Mouse (Mus musculus) cerebellum, adult 11 months (tissue): ENCODE measurements around the gene Adgre5.

ENCODE experiments used
- DNase-seq: peaks from one replicate; pipeline ENCODE4 v3.0.0; 2022

Adgre5 gene

DNA sequence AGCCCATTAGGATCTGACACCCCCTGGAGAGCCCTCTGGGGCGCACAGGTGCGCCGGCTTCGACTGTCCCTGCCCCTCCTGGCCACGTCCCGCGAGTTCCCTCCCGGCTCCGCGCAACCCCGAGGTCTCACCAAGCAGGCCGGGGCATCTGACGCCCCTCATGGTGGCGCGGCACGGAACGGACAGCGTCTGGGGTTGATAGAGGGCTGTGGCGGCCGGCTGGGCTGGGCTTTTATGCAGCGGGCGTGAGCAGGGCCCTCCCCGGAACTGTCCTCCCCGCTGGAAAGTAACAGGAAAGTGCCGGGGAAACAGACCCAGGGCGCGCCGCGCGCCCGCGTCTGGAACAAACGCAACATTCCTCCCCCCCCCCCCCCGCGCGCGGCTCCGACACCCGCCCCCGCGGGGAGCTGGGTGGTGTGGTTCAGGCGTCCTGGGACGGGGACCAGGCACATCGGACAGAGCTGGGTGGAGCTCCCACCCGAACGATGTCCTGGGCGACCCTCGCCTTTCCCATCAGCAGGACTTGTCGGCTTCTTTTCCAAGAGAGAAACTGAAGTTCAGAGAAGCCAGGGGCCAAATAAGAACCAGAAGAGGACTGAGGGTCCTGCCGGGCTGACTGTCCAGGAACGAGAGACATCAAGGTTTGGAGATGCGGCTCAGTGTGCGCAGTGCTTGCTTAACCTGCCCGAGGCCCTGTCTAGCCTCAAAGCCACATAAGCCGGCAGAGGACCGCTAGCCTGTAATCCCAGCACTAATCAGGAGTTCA is at the start of gene Adgre5:
Adgre5 (minus strand) TSS at position 351 of the 766 bp plus-strand sequence.
- no peak for DNase-seq

DNA sequence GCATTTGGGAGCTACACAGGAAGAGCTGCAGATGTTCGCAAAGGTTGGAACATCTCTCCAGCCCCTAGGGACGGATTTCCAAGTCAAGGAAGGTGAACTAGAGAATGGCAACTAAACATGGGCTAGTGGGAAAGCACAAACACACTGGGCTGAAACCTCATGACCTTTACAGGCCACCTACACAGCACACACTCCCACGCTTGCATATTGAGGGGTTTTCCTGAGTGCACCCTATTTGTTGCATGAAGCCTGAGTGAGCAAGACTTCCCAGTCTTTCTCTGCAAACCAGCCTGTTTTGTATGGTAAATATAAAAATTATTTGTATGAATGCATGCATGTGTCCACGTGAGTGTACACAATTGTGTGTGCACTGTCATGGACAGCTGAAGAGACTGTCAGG is 48.7 kb upstream of the Adgre5 start:
- no peak for DNase-seq

DNA sequence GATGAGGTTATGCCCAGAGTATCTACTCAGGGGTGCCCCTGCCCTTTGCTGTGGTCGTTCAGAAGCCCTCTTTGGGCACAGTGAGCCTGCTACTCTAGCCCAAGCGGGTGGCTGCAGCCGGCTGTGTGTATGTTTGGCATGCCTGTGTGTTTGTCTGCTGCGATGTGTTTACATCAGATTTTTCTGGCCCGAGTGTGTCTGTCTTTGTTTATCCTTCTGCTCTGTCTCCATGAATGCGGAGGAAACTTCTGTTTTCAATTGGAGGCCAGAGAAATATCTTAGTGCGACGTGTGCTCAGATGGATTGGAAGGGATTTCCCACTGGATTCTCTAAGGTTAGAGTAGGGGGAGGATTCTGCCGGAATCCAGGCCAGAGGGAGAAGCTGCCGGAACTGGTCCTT is 43.9 kb upstream of the Adgre5 start:
- DNase-seq = no peak

DNA sequence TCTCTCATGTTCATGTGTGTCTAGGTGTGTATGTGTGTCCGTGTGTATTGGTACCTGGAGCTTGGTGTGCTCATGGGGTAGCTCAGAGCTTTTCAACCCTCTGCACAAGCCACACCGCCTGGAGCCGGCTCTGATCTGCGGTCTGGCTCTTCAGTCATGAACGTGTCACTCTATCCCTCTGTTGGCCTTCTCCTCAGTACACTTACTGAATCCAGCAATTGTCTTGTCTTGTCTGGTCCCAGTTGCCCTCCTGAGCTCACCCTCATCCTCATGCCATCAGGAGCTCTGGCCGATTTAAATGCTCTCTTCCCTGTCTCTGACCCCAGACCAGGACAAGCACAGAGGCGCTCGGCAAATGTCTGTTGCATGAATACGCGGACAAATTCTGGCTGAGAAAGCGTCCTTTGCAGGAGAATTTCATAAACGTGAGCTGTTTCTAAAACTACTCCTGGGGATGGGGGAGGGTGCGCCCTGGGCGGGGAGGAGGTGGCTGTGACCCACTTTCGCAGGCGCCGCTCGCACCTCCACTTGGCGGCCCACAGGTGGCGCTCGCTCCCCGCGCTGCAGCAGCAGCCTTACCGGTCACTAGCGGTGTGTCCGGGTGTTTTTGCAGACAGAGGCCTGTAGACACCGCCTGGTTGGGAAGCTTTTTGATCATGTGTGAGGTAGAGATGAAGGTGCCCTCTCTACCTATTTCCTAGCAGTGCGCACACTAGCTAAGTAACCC is 41.9 kb upstream of the Adgre5 start:
- peak; percentile 91 for DNase-seq

DNA sequence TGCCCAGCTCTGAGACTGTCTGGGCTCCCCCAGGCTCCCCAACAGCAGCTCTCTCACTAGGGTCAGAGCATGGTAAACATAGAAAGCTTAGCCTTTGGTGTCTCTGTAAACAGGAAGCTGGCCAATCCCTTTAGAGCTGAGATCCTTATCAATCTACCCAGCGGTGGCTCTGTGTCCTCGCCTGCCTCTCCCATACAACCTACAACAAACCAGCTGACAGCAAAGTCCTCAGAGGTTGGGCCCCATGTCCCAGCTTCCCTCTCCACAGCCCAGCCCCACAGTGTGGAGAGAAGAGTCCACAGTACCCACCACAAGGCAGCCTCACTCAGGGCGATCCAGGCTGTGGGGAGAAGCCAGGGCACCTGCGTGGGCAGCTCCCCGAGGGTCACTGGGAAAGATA is 38.5 kb upstream of the Adgre5 start:
- no peak for DNase-seq

GRCm38 (mm10) chr8:83778051-83778450 is 36.9 kb upstream of the Adgre5 start:
- DNase-seq = no peak

DNA sequence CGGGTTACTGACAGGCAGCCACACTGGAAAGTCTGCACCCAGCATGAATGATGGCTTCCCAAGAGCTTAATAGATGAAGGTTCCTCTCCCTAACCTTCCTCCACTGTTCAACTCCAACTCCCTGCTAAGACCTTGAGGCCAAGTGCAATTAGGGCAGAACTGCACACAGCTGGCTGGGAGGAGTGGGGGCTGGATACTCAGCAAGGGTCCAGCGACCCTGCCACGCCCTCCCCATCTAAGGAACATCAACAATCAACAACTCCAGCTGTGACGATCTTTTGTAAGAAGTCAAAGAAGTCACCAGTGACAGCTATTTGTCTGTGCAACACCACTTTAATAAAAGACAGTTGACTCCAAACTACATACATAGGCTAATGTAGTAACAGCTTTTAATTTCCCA is 35.5 kb upstream of the Adgre5 start:
- DNase-seq = no peak

GRCm38 (mm10) chr8:83774221-83774620 is 33.1 kb upstream of the Adgre5 start:
- no peak for DNase-seq

GRCm38 (mm10) chr8:83773452-83773846 is 32.3 kb upstream of the Adgre5 start:
- DNase-seq = no peak

- DNase-seq = peak; percentile 39
Observed at GRCm38 (mm10) chr8:83772701-83773451, 31.8 kb upstream of the Adgre5 start.

- DNase-seq = no peak
Observed at GRCm38 (mm10) chr8:83771791-83772190, 30.7 kb upstream of the Adgre5 start.

GRCm38 (mm10) chr8:83770669-83771068 is 29.5 kb upstream of the Adgre5 start:
- DNase-seq = no peak

DNA sequence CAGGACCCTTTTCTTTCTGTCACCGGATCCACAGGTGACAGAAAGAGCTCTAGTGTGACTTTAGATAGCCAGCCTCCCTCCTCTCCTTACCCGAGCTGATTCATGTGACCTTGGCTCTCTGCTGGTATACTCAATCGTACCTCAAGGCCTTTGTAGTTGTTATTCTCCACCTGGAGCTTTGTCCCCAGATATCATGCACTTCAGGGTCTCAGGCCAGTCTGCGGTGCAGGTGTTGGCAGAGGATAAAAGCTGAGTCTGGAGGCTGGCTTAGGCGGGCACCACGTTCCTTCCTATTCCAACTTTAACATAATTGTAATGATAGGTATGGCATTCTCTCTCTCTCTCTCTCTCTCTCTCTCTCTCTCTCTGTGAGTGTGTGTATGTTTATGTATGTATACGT is 28.6 kb upstream of the Adgre5 start:
- DNase-seq = no peak

DNA sequence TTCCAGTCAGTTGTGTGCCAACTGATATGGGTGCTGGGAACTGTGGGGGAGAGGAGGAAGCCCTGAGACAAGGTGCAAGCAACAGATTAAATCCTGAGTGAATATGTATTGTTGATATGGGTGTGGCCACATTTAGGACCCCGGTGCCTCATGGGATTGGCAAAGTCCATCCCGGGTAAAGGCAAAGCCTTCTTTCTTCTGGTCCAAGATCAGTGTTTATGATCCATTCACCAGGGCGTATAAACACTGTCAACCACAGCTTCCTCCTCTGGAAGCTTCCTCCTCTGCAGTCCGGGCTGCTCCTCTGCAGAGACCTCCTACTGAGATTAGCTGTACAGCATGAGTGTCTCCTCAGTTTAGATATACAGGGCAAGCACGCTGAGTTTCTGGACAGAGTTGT is 27.4 kb upstream of the Adgre5 start:
- no peak for DNase-seq

GRCm38 (mm10) chr8:83767442-83767841 is 26.3 kb upstream of the Adgre5 start:
- no peak for DNase-seq

GRCm38 (mm10) chr8:83765663-83766062 is 24.5 kb upstream of the Adgre5 start:
- DNase-seq = no peak

- DNase-seq = no peak
Observed at GRCm38 (mm10) chr8:83764717-83765116, 23.6 kb upstream of the Adgre5 start.

- no peak for DNase-seq
Observed at GRCm38 (mm10) chr8:83764116-83764515, 23.0 kb upstream of the Adgre5 start.

GRCm38 (mm10) chr8:83759231-83759759 is 18.2 kb upstream of the Adgre5 start:
- DNase-seq = no peak

DNA sequence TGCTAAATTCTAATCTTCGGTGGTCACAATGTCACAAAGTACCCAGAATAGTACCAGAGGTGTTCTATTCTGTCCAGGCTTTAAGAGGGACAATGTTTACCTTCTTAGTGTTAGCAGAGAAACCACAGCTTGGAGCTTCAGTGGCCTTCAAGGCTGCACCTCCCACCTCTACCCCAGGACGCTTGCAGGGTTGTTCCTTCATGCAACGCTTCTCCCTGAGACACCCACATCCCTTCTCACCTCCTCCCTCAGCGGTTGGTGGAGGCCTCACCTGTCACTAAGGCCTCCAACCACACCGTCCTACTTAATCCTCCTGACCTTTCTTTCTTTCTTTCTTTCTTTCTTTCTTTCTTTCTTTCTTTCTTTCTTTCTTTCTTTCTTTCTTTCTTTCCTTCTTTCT is 17.2 kb upstream of the Adgre5 start:
- DNase-seq = no peak

- no peak for DNase-seq
Observed at GRCm38 (mm10) chr8:83757084-83757607, 16.0 kb upstream of the Adgre5 start.

GRCm38 (mm10) chr8:83756273-83756672 is 15.1 kb upstream of the Adgre5 start:
- no peak for DNase-seq

DNA sequence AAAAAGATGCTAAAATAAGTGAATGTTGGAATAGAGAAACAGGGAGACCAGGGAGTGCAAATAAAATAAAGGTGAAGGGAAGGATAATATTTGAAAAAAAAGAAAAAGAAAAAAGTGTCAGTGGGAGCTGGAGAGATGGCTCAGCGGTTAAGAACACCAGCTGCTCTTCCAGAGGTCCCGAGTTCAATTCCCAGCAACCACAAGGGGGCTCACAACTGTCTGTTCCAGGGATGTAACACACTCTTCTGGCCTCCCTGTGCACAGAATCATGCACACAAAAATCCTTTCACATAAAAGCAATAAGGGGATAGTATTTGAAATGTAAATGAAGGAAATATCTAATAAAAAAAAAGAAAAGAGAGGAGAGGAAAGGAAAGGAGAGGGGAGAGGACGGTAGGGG is 13.0 kb upstream of the Adgre5 start:
- DNase-seq = no peak
